Mouse (Mus musculus): Measurements from ENCODE around the gene Plekhm2. TPM values are rescaled to one million over a fixed set of nuclear protein-coding genes. Genes with fewer than 3 reads are reported as not detected.

Plekhm2 gene
- polyA plus RNA-seq, 1 experiment = 124 TPM

- WGBS = 63% methylated on average over 6 of the region's 6 CpGs
- H3K27ac ChIP-seq (ENCODE audit: insufficient read depth, low read length) = no peak overlapping the region
- H3K27me3 ChIP-seq (ENCODE audit: control insufficient read depth, insufficient read depth, low read length) = no peaks in the 10 kb centered on the region
- H3K4me1 ChIP-seq (ENCODE audit: control insufficient read depth, insufficient read depth, low read length) = no peaks in the 10 kb centered on the region
- DNase-seq = no peak
- H3K4me3 ChIP-seq (replicated peaks; ENCODE audit: insufficient read depth, low read depth, low read length) = no peak overlapping the region
- TF ChIP-seq POLR2A (IDR thresholded peaks at IDR 0.05; ENCODE audit: borderline replicate concordance, insufficient read depth, low read length) (no peak), CTCF (IDR thresholded peaks at IDR 0.05; ENCODE audit: borderline replicate concordance, insufficient read depth, low read depth, low read length) (no peak)
Measured at GRCm38 (mm10) chr4:141609538-141609937, 55.2 kb downstream of the Plekhm2 start.

GRCm38 (mm10) chr4:141605861-141606260, 58.8 kb downstream of the Plekhm2 start, which contains the start of gene Fblim1:
Gene Fblim1 (minus strand): TSS chr4:141606096.
- Histone ChIP-seq H3K27me3 (ENCODE audit: control insufficient read depth, insufficient read depth, low read length) (no peaks in the 10 kb centered on the region), H3K27ac (ENCODE audit: insufficient read depth, low read length) (no peak within 1 kb of the TSS), H3K4me1 (ENCODE audit: control insufficient read depth, insufficient read depth, low read length) (no peaks in the 10 kb centered on the region), H3K4me3 (replicated peaks; ENCODE audit: insufficient read depth, low read depth, low read length) (no peak within 1 kb of the TSS)
- WGBS = 88% methylated on average over 11 of the region's 11 CpGs
- TF ChIP-seq POLR2A (IDR thresholded peaks at IDR 0.05; ENCODE audit: borderline replicate concordance, insufficient read depth, low read length) (no peak), CTCF (IDR thresholded peaks at IDR 0.05; ENCODE audit: borderline replicate concordance, insufficient read depth, low read depth, low read length) (no peak)
- DNase-seq = no peak

- 92% methylated on average over 5 of the region's 5 CpGs for WGBS
- Histone ChIP-seq H3K27me3 (ENCODE audit: control insufficient read depth, insufficient read depth, low read length) (no peaks in the 10 kb centered on the region), H3K4me1 (ENCODE audit: control insufficient read depth, insufficient read depth, low read length) (no peaks in the 10 kb centered on the region), H3K27ac (ENCODE audit: insufficient read depth, low read length) (no peak overlapping the region), H3K4me3 (replicated peaks; ENCODE audit: insufficient read depth, low read depth, low read length) (no peak overlapping the region)
- TF ChIP-seq POLR2A (IDR thresholded peaks at IDR 0.05; ENCODE audit: borderline replicate concordance, insufficient read depth, low read length) (no peak), CTCF (IDR thresholded peaks at IDR 0.05; ENCODE audit: borderline replicate concordance, insufficient read depth, low read depth, low read length) (no peak)
- no peak for DNase-seq
Measured at GRCm38 (mm10) chr4:141605421-141605820, 59.3 kb downstream of the Plekhm2 start.

GRCm38 (mm10) chr4:141604493-141604892, 60.2 kb downstream of the Plekhm2 start:
- H3K27me3 ChIP-seq (ENCODE audit: control insufficient read depth, insufficient read depth, low read length) = no peaks in the 10 kb centered on the region
- no peaks in the 10 kb centered on the region for H3K4me1 ChIP-seq (ENCODE audit: control insufficient read depth, insufficient read depth, low read length)
- H3K27ac ChIP-seq (ENCODE audit: insufficient read depth, low read length) = no peak overlapping the region
- DNase-seq = no peak
- no peak for TF ChIP-seq CTCF (IDR thresholded peaks at IDR 0.05; ENCODE audit: borderline replicate concordance, insufficient read depth, low read depth, low read length)
- no peak for TF ChIP-seq POLR2A (IDR thresholded peaks at IDR 0.05; ENCODE audit: borderline replicate concordance, insufficient read depth, low read length)
- no peak overlapping the region for H3K4me3 ChIP-seq (replicated peaks; ENCODE audit: insufficient read depth, low read depth, low read length)
- 56% methylated on average over 8 of the region's 8 CpGs for WGBS

- H3K4me1 ChIP-seq (ENCODE audit: control insufficient read depth, insufficient read depth, low read length) = no peaks in the 10 kb centered on the region
- TF ChIP-seq CTCF (IDR thresholded peaks at IDR 0.05; ENCODE audit: borderline replicate concordance, insufficient read depth, low read depth, low read length) = no peak
- no peak for TF ChIP-seq POLR2A (IDR thresholded peaks at IDR 0.05; ENCODE audit: borderline replicate concordance, insufficient read depth, low read length)
- no peak overlapping the region for H3K4me3 ChIP-seq (replicated peaks; ENCODE audit: insufficient read depth, low read depth, low read length)
- 59% methylated on average over 4 of the region's 4 CpGs for WGBS
- H3K27ac ChIP-seq (ENCODE audit: insufficient read depth, low read length) = no peak overlapping the region
- H3K27me3 ChIP-seq (ENCODE audit: control insufficient read depth, insufficient read depth, low read length) = no peaks in the 10 kb centered on the region
- DNase-seq = no peak
Measured at GRCm38 (mm10) chr4:141603921-141604320, 60.8 kb downstream of the Plekhm2 start.

- no peaks in the 10 kb centered on the region for H3K4me1 ChIP-seq (ENCODE audit: control insufficient read depth, insufficient read depth, low read length)
- DNase-seq = no peak
- H3K4me3 ChIP-seq (replicated peaks; ENCODE audit: insufficient read depth, low read depth, low read length) = no peak overlapping the region
- no peak overlapping the region for H3K27ac ChIP-seq (ENCODE audit: insufficient read depth, low read length)
- peaks cover 2% of the 10 kb centered on the region; the same call in 1 of the 2 replicates for H3K27me3 ChIP-seq (ENCODE audit: control insufficient read depth, insufficient read depth, low read length)
- 84% methylated on average over 11 of the region's 11 CpGs for WGBS
- no peak for TF ChIP-seq CTCF (IDR thresholded peaks at IDR 0.05; ENCODE audit: borderline replicate concordance, insufficient read depth, low read depth, low read length)
- TF ChIP-seq POLR2A (IDR thresholded peaks at IDR 0.05; ENCODE audit: borderline replicate concordance, insufficient read depth, low read length) = no peak
Measured at GRCm38 (mm10) chr4:141602523-141603223, 62.0 kb downstream of the Plekhm2 start.

GRCm38 (mm10) chr4:141601148-141601862, 63.4 kb downstream of the Plekhm2 start:
- Histone ChIP-seq H3K27ac (ENCODE audit: insufficient read depth, low read length) (no peak overlapping the region), H3K27me3 (ENCODE audit: control insufficient read depth, insufficient read depth, low read length) (peaks cover 2% of the 10 kb centered on the region; the same call in 1 of the 2 replicates), H3K4me3 (replicated peaks; ENCODE audit: insufficient read depth, low read depth, low read length) (no peak overlapping the region), H3K4me1 (ENCODE audit: control insufficient read depth, insufficient read depth, low read length) (no peaks in the 10 kb centered on the region)
- WGBS = 57% methylated on average over 12 of the region's 12 CpGs
- no peak for DNase-seq
- TF ChIP-seq POLR2A (IDR thresholded peaks at IDR 0.05; ENCODE audit: borderline replicate concordance, insufficient read depth, low read length) (no peak), CTCF (IDR thresholded peaks at IDR 0.05; ENCODE audit: borderline replicate concordance, insufficient read depth, low read depth, low read length) (no peak)

- H3K27me3 ChIP-seq (ENCODE audit: control insufficient read depth, insufficient read depth, low read length) = peaks cover 2% of the 10 kb centered on the region; the same call in 1 of the 2 replicates
- H3K4me3 ChIP-seq (replicated peaks; ENCODE audit: insufficient read depth, low read depth, low read length) = no peak overlapping the region
- no peak for DNase-seq
- TF ChIP-seq POLR2A (IDR thresholded peaks at IDR 0.05; ENCODE audit: borderline replicate concordance, insufficient read depth, low read length) = no peak
- no peak for TF ChIP-seq CTCF (IDR thresholded peaks at IDR 0.05; ENCODE audit: borderline replicate concordance, insufficient read depth, low read depth, low read length)
- H3K4me1 ChIP-seq (ENCODE audit: control insufficient read depth, insufficient read depth, low read length) = no peaks in the 10 kb centered on the region
- H3K27ac ChIP-seq (ENCODE audit: insufficient read depth, low read length) = no peak overlapping the region
- 60% methylated on average over 6 of the region's 6 CpGs for WGBS
Measured at GRCm38 (mm10) chr4:141600364-141600763, 64.3 kb downstream of the Plekhm2 start.
